Mouse (Mus musculus) ZHBTc4 (cell line): Measurements from ENCODE around the gene Hoxd3.

Experiments used
- DNase-seq: peaks from one replicate; pipeline ENCODE4 v3.0.0-alpha.2; 2011; ENCODE audit warnings: low read depth, low spot score

Hoxd3 gene

DNA sequence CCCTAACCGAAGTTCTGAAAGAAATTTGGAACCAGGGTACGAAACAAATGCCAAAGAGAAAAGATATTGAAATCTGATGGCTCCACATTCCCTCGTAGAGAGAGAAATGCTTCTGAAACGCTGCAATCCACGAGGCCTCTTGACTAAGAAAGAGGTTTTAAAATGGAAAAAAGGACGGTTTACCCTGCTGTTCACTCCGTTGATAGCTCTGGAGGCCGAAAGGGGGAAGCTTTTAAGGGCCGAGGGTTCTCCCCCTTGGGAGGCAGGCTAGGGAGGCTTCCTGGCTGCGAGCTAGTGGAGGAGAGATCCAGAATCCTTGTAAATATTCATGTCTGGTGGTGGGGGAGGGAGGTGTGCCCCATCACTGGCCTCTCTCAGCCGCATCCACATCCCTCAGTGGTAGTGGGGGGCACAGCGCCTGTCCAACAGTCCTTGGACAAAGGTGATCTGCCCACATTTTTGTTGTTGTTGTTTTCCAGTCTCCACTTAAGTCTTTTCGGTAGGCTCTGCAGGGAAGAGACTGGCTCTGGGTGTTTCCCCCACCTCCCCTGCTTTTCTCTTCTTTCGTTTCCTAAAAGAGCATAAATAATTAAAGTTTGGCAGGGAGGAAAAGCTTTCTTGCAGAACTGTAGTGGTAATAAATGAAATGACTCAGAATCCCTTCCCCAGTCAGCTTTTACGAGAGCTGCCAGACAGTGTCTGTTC lies 32.7 kb upstream of the Hoxd3 start, which contains the start of gene Hoxd11:
Hoxd11 (plus strand) TSS at position 667 of the 705 bp plus-strand sequence.
- DNase-seq = peak; percentile 46

- DNase-seq = peak; percentile 55
Measured at GRCm38 (mm10) chr2:74679596-74679971, 32.1 kb upstream of the Hoxd3 start.

DNA sequence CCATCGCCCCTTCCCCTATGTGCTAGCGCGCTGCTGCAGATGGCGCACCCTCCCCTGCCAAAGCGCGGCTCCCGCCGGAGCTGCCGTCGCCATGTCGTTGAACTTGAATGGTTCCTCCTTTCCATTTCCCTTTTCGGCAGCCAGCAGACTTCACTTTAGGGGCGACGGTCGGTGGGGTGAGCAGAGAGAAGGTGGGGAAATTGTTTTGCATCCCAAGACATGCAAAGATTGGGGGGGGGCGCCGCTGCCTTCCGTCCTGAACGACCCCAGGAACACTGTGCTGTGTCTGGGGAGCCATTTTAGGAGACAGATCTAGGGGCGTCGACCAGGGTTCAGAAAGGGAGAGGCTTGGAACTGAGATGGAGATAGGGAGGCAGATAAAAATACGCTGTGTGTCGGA lies 31.7 kb upstream of the Hoxd3 start:
- DNase-seq = peak; percentile 66

GRCm38 (mm10) chr2:74680561-74681398 lies 30.9 kb upstream of the Hoxd3 start:
- peak; percentile 56 for DNase-seq

- peak; percentile 80 for DNase-seq
Measured at GRCm38 (mm10) chr2:74681594-74682531, 29.9 kb upstream of the Hoxd3 start.

DNA sequence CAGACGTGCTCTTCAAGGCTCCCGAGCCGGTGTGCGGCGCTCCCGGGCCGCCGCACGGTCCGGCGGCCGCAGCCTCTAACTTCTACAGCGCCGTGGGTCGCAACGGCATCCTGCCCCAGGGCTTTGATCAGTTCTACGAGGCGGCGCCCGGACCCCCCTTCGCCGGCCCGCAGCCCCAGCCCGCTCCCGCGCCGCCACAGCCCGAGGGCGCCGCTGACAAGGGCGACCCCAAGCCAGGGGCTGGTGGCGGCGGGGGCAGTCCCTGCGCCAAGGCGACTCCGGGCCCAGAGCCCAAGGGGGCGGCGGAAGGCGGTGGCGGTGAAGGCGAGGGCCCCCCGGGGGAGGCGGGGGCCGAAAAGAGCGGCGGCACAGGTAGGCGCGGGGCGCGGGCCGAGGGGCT lies 28.9 kb upstream of the Hoxd3 start:
- peak; percentile 47 for DNase-seq

DNA sequence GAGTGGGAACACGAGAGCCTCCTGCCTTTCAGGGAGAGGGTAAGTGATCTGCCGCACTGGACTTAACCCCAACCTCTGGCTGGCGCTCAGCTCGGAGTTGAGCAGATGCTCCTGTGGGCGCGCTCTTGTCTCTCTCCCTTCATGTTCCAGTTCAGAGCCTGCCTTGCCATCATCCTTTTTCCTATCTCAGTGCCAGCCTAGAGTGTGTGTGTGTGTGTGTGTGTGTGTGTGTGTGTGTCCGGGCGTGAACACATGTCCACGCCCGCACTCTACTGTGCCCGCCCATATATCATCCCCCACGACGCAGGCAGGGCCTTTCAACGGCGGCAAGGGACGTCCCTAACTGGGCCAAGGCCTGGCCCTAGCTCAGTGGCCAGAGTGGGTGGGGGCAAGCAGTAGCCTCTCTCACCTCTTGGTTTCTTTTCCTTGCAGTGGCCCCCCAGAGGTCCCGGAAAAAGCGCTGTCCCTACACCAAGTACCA lies 28.2 kb upstream of the Hoxd3 start:
- peak; percentile 71 for DNase-seq

DNA sequence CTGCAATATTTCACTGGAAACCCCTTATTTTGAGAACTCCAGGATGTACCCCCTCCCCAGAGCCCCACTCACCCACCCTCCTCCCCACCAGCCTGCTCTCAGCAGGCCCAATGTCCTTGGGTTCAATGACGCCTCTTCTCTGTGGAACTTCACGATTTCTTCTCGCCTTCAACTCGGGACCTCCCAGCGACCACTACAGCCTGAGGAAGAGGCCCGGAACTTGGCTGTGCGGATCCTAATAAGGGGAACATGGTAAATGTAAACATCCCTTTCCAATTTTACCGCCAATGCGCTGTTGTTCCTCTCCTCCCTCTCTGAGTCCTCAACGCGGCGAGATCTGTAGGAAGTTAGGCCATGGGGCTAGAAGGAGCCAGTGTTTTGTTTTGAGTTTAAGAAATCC lies 27.6 kb upstream of the Hoxd3 start:
- no peak for DNase-seq

- no peak for DNase-seq
Measured at GRCm38 (mm10) chr2:74685059-74685603, 26.6 kb upstream of the Hoxd3 start.

DNA sequence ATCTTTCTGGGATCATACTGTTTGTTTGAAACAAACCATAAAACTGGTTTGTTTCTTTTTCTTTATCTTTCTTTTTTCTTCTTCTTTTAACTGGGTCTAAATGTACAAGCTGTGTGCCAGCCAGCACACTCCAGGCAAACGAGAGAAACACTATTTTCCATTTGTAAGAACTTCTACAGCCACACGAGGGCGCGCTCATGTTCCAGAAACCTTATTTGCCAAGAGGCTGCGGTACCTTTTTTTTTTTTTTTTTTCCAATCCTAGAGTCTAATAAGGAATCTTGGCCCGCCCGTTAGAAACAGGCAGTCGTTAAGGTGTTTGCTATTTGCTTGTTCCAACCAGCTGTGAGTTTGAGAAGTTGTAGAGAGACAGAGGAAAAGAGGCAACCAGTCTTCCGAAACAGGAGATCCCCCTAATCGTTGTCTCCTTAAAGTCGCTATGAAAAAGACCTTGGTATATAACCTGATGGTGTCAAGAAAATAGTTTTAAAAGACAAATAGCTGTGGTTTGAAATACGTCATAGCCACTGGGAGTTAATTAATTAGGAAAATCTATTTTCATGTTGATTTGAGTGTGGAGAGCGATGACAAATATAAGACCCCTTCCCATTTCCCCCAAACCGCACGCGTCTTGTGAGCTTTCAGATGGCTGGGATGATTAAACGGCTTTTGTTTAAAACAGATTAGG lies 25.3 kb upstream of the Hoxd3 start:
- DNase-seq = peak; percentile 90

DNA sequence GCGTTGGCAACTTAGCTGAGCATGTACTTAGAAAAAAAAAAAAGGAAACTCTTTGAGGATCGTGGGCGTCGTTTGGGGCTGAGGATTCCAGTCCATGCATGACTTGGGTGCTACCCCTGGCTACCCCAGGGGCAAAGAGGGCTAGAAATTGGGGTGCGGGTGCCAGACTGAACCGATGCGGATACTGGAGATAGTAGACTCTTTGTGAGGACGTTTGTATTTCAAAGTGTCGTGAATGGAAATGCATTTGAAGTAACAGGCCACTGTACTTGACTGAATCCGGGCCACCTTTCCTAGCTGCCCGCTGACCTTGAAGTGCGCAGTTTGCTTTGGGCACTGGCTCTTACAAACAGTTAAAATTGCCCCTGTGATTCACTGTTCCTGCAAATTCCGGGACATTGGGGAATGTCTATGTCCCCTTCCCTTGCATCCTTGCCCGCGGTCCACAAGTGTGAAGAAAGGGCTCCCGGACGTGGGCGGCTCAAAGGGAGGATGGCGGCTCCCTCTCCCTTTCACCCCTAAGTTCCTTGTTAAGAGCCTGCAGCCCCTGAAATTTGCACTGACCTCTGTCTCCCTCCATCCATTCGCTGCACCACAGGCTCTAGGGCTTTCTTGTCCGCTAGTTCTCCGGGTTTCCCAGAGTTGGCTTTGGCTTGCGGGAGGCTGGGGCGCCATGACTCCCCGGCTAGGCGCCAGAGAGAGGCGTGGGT lies 24.6 kb upstream of the Hoxd3 start:
- DNase-seq = peak; percentile 35

DNA sequence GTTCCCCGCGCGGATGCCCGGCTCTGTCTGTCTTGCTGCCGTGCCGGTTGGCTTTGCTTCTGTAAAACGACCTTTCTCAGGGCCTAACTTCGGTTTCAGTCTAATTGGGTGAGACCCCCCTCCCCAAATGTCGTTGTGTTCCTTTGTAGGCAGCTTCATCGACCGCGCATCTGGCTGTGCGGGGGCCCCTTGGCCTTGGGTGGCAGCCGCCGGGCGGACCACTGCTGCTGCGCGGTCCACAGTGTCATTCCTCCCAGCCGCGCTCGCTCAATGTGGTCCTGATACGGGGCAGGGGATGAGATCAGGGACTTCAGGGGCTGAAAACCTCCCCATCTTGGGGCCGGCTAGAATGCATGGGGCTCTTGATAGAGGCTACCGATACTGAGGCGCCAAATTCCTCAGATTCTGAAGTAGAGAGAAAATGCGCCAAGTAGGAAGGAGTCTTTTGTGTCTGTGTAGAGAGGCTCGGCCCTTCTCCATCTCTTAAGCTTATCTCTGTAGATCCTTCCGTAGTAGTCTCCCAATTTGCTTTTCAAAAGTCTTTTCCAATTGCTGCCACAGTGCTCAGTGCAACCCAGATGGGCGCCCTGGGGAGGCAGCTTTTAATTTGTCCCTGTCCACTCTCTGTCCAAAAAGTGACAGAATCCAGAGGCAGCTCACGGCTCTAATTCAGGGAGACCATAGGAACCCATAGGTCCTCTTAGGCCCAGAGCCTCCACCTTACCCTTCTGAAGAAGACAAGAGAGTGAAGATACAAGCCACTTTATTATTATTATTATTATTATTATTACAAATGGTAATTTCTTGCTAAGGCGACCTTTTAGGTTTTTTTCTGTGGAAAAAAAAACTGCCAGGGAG lies 23.8 kb upstream of the Hoxd3 start:
- peak; percentile 51 for DNase-seq

- DNase-seq = no peak
Measured at GRCm38 (mm10) chr2:74688795-74689573, 22.7 kb upstream of the Hoxd3 start.

DNA sequence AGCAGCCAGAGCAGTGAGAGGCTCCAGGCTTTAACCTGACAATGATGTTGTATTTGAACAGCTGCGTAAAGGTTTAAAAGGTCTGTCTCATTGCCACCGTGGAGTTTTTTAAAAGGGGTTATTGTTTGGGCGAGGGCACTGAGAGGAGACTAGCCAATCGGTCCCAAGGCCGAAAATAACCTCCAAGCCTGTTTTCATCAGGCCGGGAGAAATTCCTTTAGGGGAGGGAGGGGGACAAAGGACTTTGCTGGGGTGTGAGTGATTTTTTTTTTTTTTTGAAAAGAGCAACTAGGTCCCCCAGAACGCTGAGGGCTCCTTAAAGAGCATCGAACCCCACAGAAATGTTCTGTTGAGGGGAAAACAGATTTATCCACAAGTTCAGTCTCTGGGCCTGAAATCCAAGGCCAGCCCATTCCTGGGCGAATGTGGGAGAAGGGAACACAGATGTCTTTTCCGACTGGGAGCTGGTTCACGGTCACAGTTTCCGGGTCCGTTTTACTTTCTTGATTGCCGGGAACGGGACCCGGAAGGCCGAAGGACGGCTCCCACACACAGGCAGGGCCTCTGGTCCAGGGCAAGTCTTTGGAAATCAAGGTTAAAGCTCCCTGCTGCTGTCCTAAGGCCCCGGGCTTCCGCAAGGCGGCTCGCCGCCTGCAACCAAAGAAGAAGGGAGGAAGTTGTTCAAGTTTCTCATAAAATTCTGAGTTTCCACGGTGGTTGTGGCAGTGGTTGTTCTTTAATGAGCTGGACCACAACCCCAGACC lies 22.0 kb upstream of the Hoxd3 start:
- DNase-seq = peak; percentile 41

DNA sequence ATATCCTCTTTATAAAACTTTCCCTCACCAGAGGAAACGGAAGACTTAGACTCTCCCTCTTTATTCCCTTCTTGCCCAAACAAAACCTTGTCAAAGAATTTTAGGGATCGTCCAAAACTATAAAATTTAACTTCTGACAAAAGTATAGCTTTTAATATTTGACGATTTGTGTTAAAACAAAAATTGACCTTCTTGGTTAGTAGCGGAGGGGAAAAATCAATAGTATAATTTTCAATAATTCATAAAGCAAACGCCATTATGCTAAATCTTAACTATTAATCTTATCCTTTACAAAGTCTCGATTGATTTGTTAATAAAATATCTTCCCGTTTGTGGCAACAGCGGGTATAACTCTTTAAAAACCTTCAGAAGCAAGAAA lies 21.4 kb upstream of the Hoxd3 start:
- DNase-seq = no peak

DNA sequence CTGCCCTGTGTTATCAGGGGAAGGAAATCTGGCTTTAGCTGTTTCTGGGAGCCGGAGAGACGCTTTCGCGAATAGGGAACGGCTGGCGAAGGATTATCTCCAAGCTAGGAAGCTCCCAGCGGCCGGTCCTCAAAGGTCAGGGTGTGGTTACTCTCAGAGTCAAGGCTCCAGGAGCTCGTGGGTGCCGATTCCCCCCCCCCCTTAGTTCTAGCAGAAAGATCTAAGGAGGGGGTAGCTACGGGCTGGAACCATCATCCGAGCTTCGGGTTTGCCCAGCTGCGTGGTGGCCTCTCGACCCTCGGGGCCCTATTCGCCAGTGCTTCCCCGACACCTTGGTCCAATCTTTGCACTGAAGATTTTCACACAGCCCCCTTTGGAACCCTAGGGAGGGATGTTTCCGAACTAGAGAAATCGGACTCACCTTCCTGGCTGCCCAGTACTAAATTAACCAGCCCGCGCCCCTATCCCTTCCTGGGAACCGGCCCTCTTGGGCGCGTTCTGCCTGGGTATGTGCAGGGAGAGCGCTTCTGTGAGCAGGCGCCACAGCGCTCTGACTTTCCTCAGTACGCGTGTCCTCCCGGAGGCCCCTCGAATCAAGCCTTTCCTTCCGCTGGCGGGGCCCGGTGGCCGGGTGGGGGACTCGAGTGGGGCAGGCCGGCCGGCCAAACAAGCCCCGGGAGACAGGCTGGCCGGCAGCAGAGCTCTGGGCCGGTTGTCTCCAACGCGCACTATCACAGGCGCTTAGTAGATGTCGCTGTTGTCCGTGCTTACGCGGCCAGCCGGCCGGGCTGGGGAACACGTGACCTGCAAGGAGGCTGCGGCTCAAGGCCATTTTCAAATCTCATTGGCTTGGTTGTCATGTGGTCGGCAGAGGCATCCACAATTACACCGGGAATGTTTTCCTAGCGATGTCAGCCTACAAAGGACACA lies 20.4 kb upstream of the Hoxd3 start, which contains the start of gene Hoxd10:
Hoxd10 (plus strand) TSS at position 903 of the 930 bp plus-strand sequence.
- peak; percentile 94 for DNase-seq
